Mouse (Mus musculus): Measurements from ENCODE around the gene Car9.
A peak's percentile ranks its signal among the peaks of the same experiment; 100 is the strongest.
"Not testable (repeated sequence)": the region's sequence is repeated elsewhere in the genome, so short reads cannot be mapped to it uniquely, and the experiment has no call there.

Gene Car9

GRCm38 (mm10) chr4:43506536-43507185 is at the start of gene Car9:
TSS of gene Car9 (plus strand) at chr4:43506966.
- DNase-seq (ENCODE audit: low read depth) = no peak

- DNase-seq (ENCODE audit: low read depth) = no peak
Measured at GRCm38 (mm10) chr4:43457124-43457523, 49.6 kb upstream of the Car9 start.

GRCm38 (mm10) chr4:43463102-43463501 is 43.7 kb upstream of the Car9 start:
- DNase-seq (ENCODE audit: low read depth) = no peak

GRCm38 (mm10) chr4:43465935-43466334 is 40.8 kb upstream of the Car9 start:
- no peak for DNase-seq (ENCODE audit: low read depth)

GRCm38 (mm10) chr4:43466872-43467271 is 39.9 kb upstream of the Car9 start:
- DNase-seq (ENCODE audit: low read depth) = no peak

GRCm38 (mm10) chr4:43470301-43470700 is 36.5 kb upstream of the Car9 start:
- no peak for DNase-seq (ENCODE audit: low read depth)

GRCm38 (mm10) chr4:43473636-43474035 is 33.1 kb upstream of the Car9 start:
- no peak for DNase-seq (ENCODE audit: low read depth)

- peak; percentile 39 for DNase-seq (ENCODE audit: low read depth)
Measured at GRCm38 (mm10) chr4:43476604-43477003, 30.2 kb upstream of the Car9 start.

- DNase-seq (ENCODE audit: low read depth) = peak; percentile 76
Measured at GRCm38 (mm10) chr4:43477857-43478533, 28.8 kb upstream of the Car9 start.

GRCm38 (mm10) chr4:43478534-43478858 is 28.3 kb upstream of the Car9 start:
- no peak for DNase-seq (ENCODE audit: low read depth)

GRCm38 (mm10) chr4:43478906-43479832 is 27.6 kb upstream of the Car9 start:
- peak; percentile 72 for DNase-seq (ENCODE audit: low read depth)

- no peak for DNase-seq (ENCODE audit: low read depth)
Measured at GRCm38 (mm10) chr4:43480985-43481384, 25.8 kb upstream of the Car9 start.

GRCm38 (mm10) chr4:43481894-43482456 is 24.8 kb upstream of the Car9 start:
- no peak for DNase-seq (ENCODE audit: low read depth)

- no peak for DNase-seq (ENCODE audit: low read depth)
Measured at GRCm38 (mm10) chr4:43482591-43482990, 24.2 kb upstream of the Car9 start.

GRCm38 (mm10) chr4:43483535-43484091 is 23.2 kb upstream of the Car9 start, which contains the start of gene Sit1:
TSS of gene Sit1 (minus strand) at chr4:43483734.
- no peak for DNase-seq (ENCODE audit: low read depth)

- DNase-seq (ENCODE audit: low read depth) = not testable (repeated sequence)
Measured at GRCm38 (mm10) chr4:43485666-43486065, 21.1 kb upstream of the Car9 start.

GRCm38 (mm10) chr4:43489611-43490010 is 17.2 kb upstream of the Car9 start:
- no peak for DNase-seq (ENCODE audit: low read depth)

- no peak for DNase-seq (ENCODE audit: low read depth)
Measured at GRCm38 (mm10) chr4:43490801-43491200, 16.0 kb upstream of the Car9 start.

GRCm38 (mm10) chr4:43492101-43492820 is 14.5 kb upstream of the Car9 start:
- DNase-seq (ENCODE audit: low read depth) = peak; percentile 44

- DNase-seq (ENCODE audit: low read depth) = peak; percentile 94
Measured at GRCm38 (mm10) chr4:43492821-43493185, 14.0 kb upstream of the Car9 start, which contains the start of gene Ccdc107. TSS of gene Ccdc107 (plus strand) at chr4:43492900.

GRCm38 (mm10) chr4:43493186-43493845 is 13.4 kb upstream of the Car9 start:
- DNase-seq (ENCODE audit: low read depth) = peak; percentile 98

All from NIH3T3 (cell line).